Mouse (Mus musculus) testis, adult 10 weeks (tissue): ENCODE measurements around the gene Olfr354. TPM values are rescaled to one million over a fixed set of nuclear protein-coding genes. Genes with fewer than 3 reads are reported as not detected.

Experiments
- polyA plus RNA-seq: library from polyadenylated mRNA; stranded (reverse); fragments of 350-450 nt; fragmentation: Illumina TruSeq; extraction: RNeasy Lipid Tissue Mini Kit (QIAGEN cat#74804); gene quantifications from one replicate; pipeline ENCODE4 v1.2.3, GENCODE M21; 2014; ENCODE audit warnings: low read depth, low replicate concordance

Gene Olfr354
- not detected for polyA plus RNA-seq

GRCm38 (mm10) chr2:36905380-36905779, at the start of gene Olfr354:
Olfr354 (plus strand) TSS chr2:36905680.

GRCm38 (mm10) chr2:36862560-36862959, 42.9 kb upstream of the Olfr354 start, which contains the start of gene Olfr351:
Olfr351 (minus strand) TSS chr2:36862660.

GRCm38 (mm10) chr2:36868160-36868559, 37.3 kb upstream of the Olfr354 start, which contains the start of gene Olfr352:
Olfr352 (plus strand) TSS chr2:36868460.

GRCm38 (mm10) chr2:36892836-36893235, 12.6 kb upstream of the Olfr354 start, which contains the start of gene Olfr353:
Olfr353 (minus strand) TSS chr2:36892936.

GRCm38 (mm10) chr2:36928797-36929196, 23.3 kb downstream of the Olfr354 start, which contains the start of gene Olfr355:
Olfr355 (minus strand) TSS chr2:36928897.

GRCm38 (mm10) chr2:36936821-36937220, 31.3 kb downstream of the Olfr354 start, which contains the start of gene Olfr356:
Olfr356 (plus strand) TSS chr2:36937121.

Other genes starting within 250 kb of the Olfr354 start
- not detected for gene Olfr346, start 219.9 kb upstream of the Olfr354 start, polyA plus RNA-seq
- not detected for gene Olfr347, start 173.8 kb upstream of the Olfr354 start, polyA plus RNA-seq
- not detected for gene Olfr348, start 121.4 kb upstream of the Olfr354 start, polyA plus RNA-seq
- not detected for gene Olfr50, start 115.1 kb upstream of the Olfr354 start, polyA plus RNA-seq
- gene Olfr3, start 88.6 kb upstream of the Olfr354 start, polyA plus RNA-seq, result not detected
- gene Olfr350, start 59.4 kb upstream of the Olfr354 start, polyA plus RNA-seq, result not detected
- gene Olfr351, start 43.0 kb upstream of the Olfr354 start, polyA plus RNA-seq, result not detected
- not detected for gene Olfr352, start 37.2 kb upstream of the Olfr354 start, polyA plus RNA-seq
- not detected for gene Olfr353, start 12.7 kb upstream of the Olfr354 start, polyA plus RNA-seq
- gene Olfr355, start 23.2 kb downstream of the Olfr354 start, polyA plus RNA-seq, result not detected
- not detected for gene Olfr356, start 31.4 kb downstream of the Olfr354 start, polyA plus RNA-seq
- 0.53 TPM for gene Olfr357, start 88.1 kb downstream of the Olfr354 start, polyA plus RNA-seq
- not detected for gene Olfr358, start 103.7 kb downstream of the Olfr354 start, polyA plus RNA-seq
- gene Olfr360, start 160.1 kb downstream of the Olfr354 start, polyA plus RNA-seq, result not detected
- 1.9 TPM for gene Olfr361, start 183.6 kb downstream of the Olfr354 start, polyA plus RNA-seq
- 1.0 TPM for gene Olfr362, start 212.2 kb downstream of the Olfr354 start, polyA plus RNA-seq
- gene Olfr364-ps1, start 233.6 kb downstream of the Olfr354 start, polyA plus RNA-seq, result not detected